Mouse (Mus musculus) hindbrain, embryonic 11.5 days (tissue): ENCODE data around the gene Nhlrc2. TPM values are rescaled to one million over a fixed set of nuclear protein-coding genes. Genes with fewer than 3 reads are reported as not detected.

Source experiments
- ATAC-seq: fragments of 200-750 bp; cut with Nextera tagmentation; 2 replicates; pipeline ENCODE4 v1.8.0; 2017; ENCODE audit warnings: mild to moderate bottlenecking, moderate TSS enrichment, moderate library complexity; ENCODE audit not compliant: low FRiP score
- DNase-seq: peaks from one replicate; pipeline ENCODE4 v3.0.0-alpha.2; 2015; ENCODE audit warnings: low spot score
- H3K27ac ChIP-seq: fragments of 300-500 bp; sonication (generic); 2 replicates; pipeline ENCODE4 v1.5.1; 2014; ENCODE audit warnings: mild to moderate bottlenecking, low read depth, low read length
- H3K27me3 ChIP-seq: fragments of 300-500 bp; sonication (generic); 2 replicates; pipeline ENCODE4 v1.6.1; 2014; ENCODE audit warnings: mild to moderate bottlenecking, low read length, moderate library complexity, mixed read lengths; ENCODE audit not compliant: control insufficient read depth, insufficient read depth
- H3K36me3 ChIP-seq: fragments of 300-500 bp; sonication (generic); 2 replicates; pipeline ENCODE4 v1.6.1; 2014; ENCODE audit warnings: mild to moderate bottlenecking, low read length, moderate library complexity, mixed read lengths; ENCODE audit not compliant: control insufficient read depth, insufficient read depth
- H3K4me1 ChIP-seq: fragments of 300-500 bp; sonication (generic); replicated peaks from 2 replicates; pipeline ENCODE4 v1.6.1; 2014; ENCODE audit warnings: low read length, mixed read lengths; ENCODE audit not compliant: control insufficient read depth, insufficient read depth
- H3K4me2 ChIP-seq: fragments of 300-500 bp; sonication (generic); replicated peaks from 2 replicates; pipeline ENCODE4 v1.6.1; 2014; ENCODE audit warnings: mild to moderate bottlenecking, low read depth, low read length
- H3K4me3 ChIP-seq: fragments of 300-500 bp; sonication (generic); 2 replicates; pipeline ENCODE4 v1.5.1; 2014; ENCODE audit warnings: low read depth, low read length
- H3K9ac ChIP-seq: fragments of 300-500 bp; sonication (generic); 2 replicates; pipeline ENCODE4 v1.6.1; 2014; ENCODE audit warnings: low read depth, low read length
- H3K9me3 ChIP-seq: fragments of 300-500 bp; sonication (generic); 2 replicates; pipeline ENCODE4 v1.6.1; 2016; ENCODE audit warnings: low read length; ENCODE audit not compliant: control insufficient read depth
- WGBS: fragments of 180-500 bp; shearing (Covaris S2); extraction: QIAGEN DNeasy Blood & Tissue Kit; methylation state at CpG from one replicate; pipeline ENCODE4 v1.1.7; 2014; 5-methylcytosine and 5-hydroxymethylcytosine counted together
- polyA plus RNA-seq: library from polyadenylated mRNA; unstranded; fragments of >200 nt; fragmentation: Nextera tagmentation; extraction: Ambion mirVana; gene quantifications from 2 replicates; pipeline ENCODE4 v1.2.1, GENCODE M21; 2014

Nhlrc2 gene
- polyA plus RNA-seq, 1 experiment from 2014 or later: 14.4 TPM

- ATAC-seq (peak; percentile 64), DNase-seq (no peak)
- Histone ChIP-seq H3K9ac (peak overlapping the region; percentile 95), H3K4me1 (peaks cover 3% of the 10 kb centered on the region), H3K9me3 (no peaks in the 10 kb centered on the region), H3K36me3 (peaks cover 5% of the 10 kb centered on the region; the same call in 1 of the 2 replicates), H3K4me2 (peak overlapping the region; percentile 64), H3K4me3 (peak overlapping the region; percentile 78), H3K27me3 (no peaks in the 10 kb centered on the region), H3K27ac (peak overlapping the region; percentile 89)
- 31% methylated on average over 18 of the region's 18 CpGs for WGBS
Measured at GRCm38 (mm10) chr19:56549033-56549680, 1.1 kb downstream of the Nhlrc2 start.

- WGBS: over 99% methylated on average over 3 of the region's 3 CpGs
- Histone ChIP-seq H3K27ac (no peak overlapping the region), H3K4me3 (no peak overlapping the region), H3K9me3 (no peaks in the 10 kb centered on the region), H3K4me1 (peaks cover 3% of the 10 kb centered on the region; the same call in 1 of the 2 replicates), H3K27me3 (no peaks in the 10 kb centered on the region), H3K9ac (no peak overlapping the region), H3K4me2 (no peak overlapping the region), H3K36me3 (peaks cover 9% of the 10 kb centered on the region; the same call in 1 of the 2 replicates)
- DNase-seq (no peak), ATAC-seq (no peak)
Measured at GRCm38 (mm10) chr19:56553177-56553576, 5.1 kb downstream of the Nhlrc2 start.

DNA sequence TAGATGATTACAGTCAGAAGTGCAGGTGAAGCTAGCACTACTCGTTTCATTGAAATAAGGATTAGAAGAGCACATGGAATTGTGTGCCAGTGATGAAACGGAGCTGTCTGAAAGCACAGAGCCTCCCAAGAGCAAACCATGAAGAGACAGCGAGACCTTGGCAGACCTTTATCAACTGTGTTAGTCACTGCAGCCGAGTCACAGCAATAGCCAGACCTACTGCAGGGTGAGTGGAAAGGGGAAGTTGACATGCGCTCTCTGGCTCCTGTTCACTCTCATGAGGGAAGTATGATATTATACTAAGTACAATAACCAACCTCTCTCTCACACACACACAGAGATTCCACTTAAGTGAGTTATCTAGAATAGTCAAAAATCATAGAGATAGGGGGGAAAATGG, 7.9 kb downstream of the Nhlrc2 start:
- Histone ChIP-seq H3K9ac (no peak overlapping the region), H3K27ac (no peak overlapping the region), H3K9me3 (no peaks in the 10 kb centered on the region), H3K4me3 (no peak overlapping the region), H3K4me2 (no peak overlapping the region), H3K36me3 (peaks cover 9% of the 10 kb centered on the region; the same call in 1 of the 2 replicates), H3K27me3 (no peaks in the 10 kb centered on the region), H3K4me1 (no peaks in the 10 kb centered on the region)
- ATAC-seq: no peak
- DNase-seq: no peak
- WGBS: 91% methylated on average over 5 of the region's 5 CpGs

DNA sequence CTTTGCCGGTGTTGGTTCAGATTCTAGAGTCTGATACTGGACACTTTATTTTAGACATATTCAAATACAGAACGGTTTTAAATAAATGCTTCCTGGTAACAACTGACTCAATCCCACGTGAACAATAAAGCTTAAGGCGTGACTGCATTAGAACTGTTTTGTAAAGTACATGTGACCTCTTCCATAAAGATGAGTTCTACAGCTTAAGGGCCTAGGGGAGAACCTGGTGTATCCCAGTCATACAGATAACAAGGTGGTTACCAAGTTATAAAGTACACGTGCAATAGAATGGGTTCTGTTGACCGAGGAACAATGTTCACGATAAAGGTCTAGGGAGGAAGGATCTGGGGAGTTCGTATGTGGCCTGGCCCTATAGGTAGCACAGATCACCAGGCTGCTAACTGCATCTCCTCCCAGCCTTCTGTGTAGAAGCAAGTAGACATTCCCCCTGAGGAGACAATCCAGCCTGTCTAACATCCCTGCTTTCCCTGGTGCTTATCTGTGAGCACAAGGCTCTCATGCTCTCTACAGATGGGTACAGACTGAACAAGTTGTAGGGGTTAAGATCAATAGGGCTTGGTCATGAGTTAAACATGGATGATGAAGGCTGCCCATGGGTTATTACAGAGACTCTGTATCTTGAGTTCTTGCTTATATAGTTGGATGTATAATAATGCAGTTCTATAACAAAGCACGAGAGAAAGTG, 14.5 kb downstream of the Nhlrc2 start:
- WGBS: 90% methylated on average over 9 of the region's 9 CpGs
- H3K9ac ChIP-seq: no peak overlapping the region
- ATAC-seq: no peak
- H3K4me2 ChIP-seq: no peak overlapping the region
- H3K4me1 ChIP-seq: no peaks in the 10 kb centered on the region
- H3K36me3 ChIP-seq: 0 out of 2 replicates have a peak, but pooled peaks cover 2% of the 10 kb centered on the region
- H3K27ac ChIP-seq: no peak overlapping the region
- H3K9me3 ChIP-seq: no peaks in the 10 kb centered on the region
- no peak for DNase-seq
- no peak overlapping the region for H3K4me3 ChIP-seq
- H3K27me3 ChIP-seq: no peaks in the 10 kb centered on the region

- DNase-seq (no peak), ATAC-seq (no peak)
- H3K4me3 ChIP-seq: no peak overlapping the region
- H3K36me3 ChIP-seq: 0 out of 2 replicates have a peak, but pooled peaks cover 2% of the 10 kb centered on the region
- H3K27me3 ChIP-seq: no peaks in the 10 kb centered on the region
- H3K27ac ChIP-seq: no peak overlapping the region
- H3K4me1 ChIP-seq: no peaks in the 10 kb centered on the region
- no peaks in the 10 kb centered on the region for H3K9me3 ChIP-seq
- H3K9ac ChIP-seq: no peak overlapping the region
- no peak overlapping the region for H3K4me2 ChIP-seq
- WGBS: 93% methylated on average over 3 of the region's 3 CpGs
Measured at GRCm38 (mm10) chr19:56563469-56563868, 15.4 kb downstream of the Nhlrc2 start.

DNA sequence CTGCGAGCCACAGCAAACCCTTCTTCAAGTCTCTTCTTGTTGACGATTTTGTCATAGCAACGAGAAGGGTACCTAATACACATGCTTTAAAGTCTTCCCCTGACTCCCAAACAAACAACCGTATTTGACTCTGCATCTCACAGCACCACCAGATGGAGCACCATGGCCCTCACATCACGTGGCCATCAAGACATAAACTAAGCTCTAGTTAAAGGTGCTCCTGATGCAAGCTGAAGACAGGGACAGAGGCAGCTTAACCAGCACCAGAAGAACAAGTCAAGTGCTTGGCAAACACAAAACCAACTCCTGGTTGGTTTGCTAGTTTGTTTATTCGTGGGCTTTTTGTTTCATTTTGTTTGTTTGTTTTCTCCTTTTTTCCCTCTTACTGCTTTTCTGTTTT, 17.3 kb downstream of the Nhlrc2 start:
- Histone ChIP-seq H3K4me2 (no peak overlapping the region), H3K36me3 (0 out of 2 replicates have a peak, but pooled peaks cover 2% of the 10 kb centered on the region), H3K4me1 (no peaks in the 10 kb centered on the region), H3K9ac (no peak overlapping the region), H3K27me3 (no peaks in the 10 kb centered on the region), H3K27ac (no peak overlapping the region), H3K9me3 (no peaks in the 10 kb centered on the region), H3K4me3 (no peak overlapping the region)
- peak; percentile 6 for DNase-seq
- no peak for ATAC-seq
- 70% methylated on average over 6 of the region's 6 CpGs for WGBS

DNA sequence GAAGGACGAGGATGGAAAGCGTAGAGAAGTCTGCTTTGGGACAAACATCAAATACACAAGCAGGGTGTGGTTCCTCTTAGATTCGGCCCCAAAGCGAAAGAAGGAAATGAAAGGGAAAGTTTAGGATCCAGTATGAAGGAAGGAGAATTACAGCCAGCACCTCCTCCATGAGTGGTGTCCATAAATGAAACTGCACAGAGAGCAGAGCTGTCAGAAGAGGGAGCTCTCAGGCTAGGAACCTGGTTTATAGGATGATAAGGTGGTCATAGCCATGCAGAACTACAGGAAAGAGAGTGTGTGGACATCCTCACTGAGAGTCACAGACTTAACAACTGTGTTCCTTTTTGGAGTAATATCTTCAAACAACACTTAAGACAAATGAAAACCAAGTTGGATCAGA, 18.0 kb downstream of the Nhlrc2 start:
- Histone ChIP-seq H3K36me3 (0 out of 2 replicates have a peak, but pooled peaks cover 2% of the 10 kb centered on the region), H3K9ac (no peak overlapping the region), H3K4me2 (no peak overlapping the region), H3K4me3 (no peak overlapping the region), H3K27ac (no peak overlapping the region), H3K4me1 (no peaks in the 10 kb centered on the region), H3K9me3 (no peaks in the 10 kb centered on the region), H3K27me3 (no peaks in the 10 kb centered on the region)
- DNase-seq (peak; percentile 28), ATAC-seq (no peak)
- WGBS: 91% methylated on average over 4 of the region's 4 CpGs

- DNase-seq (no peak), ATAC-seq (no peak)
- no peaks in the 10 kb centered on the region for H3K4me1 ChIP-seq
- no peak overlapping the region for H3K9ac ChIP-seq
- WGBS: 79% methylated on average over 6 of the region's 6 CpGs
- H3K27ac ChIP-seq: no peak overlapping the region
- H3K9me3 ChIP-seq: no peaks in the 10 kb centered on the region
- H3K4me2 ChIP-seq: no peak overlapping the region
- H3K4me3 ChIP-seq: no peak overlapping the region
- no peaks in the 10 kb centered on the region for H3K36me3 ChIP-seq
- no peaks in the 10 kb centered on the region for H3K27me3 ChIP-seq
Measured at GRCm38 (mm10) chr19:56566940-56567339, 18.9 kb downstream of the Nhlrc2 start.

DNA sequence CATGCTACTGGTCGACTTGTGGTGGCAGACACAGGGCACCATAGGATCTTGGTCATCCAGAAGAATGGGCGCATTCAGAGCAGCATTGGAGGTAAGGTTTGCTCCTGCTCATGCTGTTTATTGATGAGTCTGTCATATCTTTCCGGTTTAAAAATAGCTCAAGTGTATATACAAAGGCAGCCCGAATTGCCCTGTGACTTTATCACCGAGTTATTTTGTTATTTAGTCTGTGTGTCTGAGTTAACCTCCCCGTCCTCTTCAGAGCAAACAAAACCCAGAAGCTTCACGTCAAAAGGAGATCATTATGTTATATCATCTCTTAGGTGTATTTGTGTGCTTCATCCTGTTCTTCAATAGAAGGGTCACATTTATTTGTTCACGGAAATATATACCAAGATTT, 22.7 kb downstream of the Nhlrc2 start:
- ATAC-seq: no peak
- 91% methylated on average over 8 of the region's 8 CpGs for WGBS
- DNase-seq: no peak
- Histone ChIP-seq H3K9me3 (no peaks in the 10 kb centered on the region), H3K4me2 (no peak overlapping the region), H3K27me3 (no peaks in the 10 kb centered on the region), H3K36me3 (no peaks in the 10 kb centered on the region), H3K4me3 (no peak overlapping the region), H3K27ac (no peak overlapping the region), H3K4me1 (no peaks in the 10 kb centered on the region), H3K9ac (no peak overlapping the region)
